Mouse (Mus musculus) limb, embryonic 13.5 days (tissue): ENCODE measurements around the gene Ubr3. TPM values are rescaled to one million over a fixed set of nuclear protein-coding genes. Genes with fewer than 3 reads are reported as not detected.
"Not testable (repeated sequence)": the region's sequence is repeated elsewhere in the genome, so short reads cannot be mapped to it uniquely, and the experiment has no call there.

Experiments
- ATAC-seq: fragments of 200-750 bp; cut with Nextera tagmentation; 2 replicates; pipeline ENCODE4 v1.8.0; 2017; ENCODE audit warnings: low read depth, moderate number of reproducible peaks, moderate TSS enrichment; ENCODE audit not compliant: low FRiP score
- H3K27ac ChIP-seq: fragments of 300-500 bp; sonication (generic); 2 replicates; pipeline ENCODE4 v1.5.1; 2015; ENCODE audit warnings: inconsistent platforms, mild to moderate bottlenecking, moderate library complexity
- H3K27me3 ChIP-seq: fragments of 300-500 bp; sonication (generic); 2 replicates; pipeline ENCODE4 v1.6.1; 2015; ENCODE audit warnings: mild to moderate bottlenecking, inconsistent platforms
- H3K36me3 ChIP-seq: fragments of 300-500 bp; sonication (generic); 2 replicates; pipeline ENCODE4 v1.6.1; 2015; ENCODE audit warnings: inconsistent platforms, mild to moderate bottlenecking, moderate library complexity
- H3K4me1 ChIP-seq: fragments of 300-500 bp; sonication (generic); 2 replicates; pipeline ENCODE4 v1.6.1; 2015; ENCODE audit warnings: inconsistent platforms
- H3K4me2 ChIP-seq: fragments of 300-500 bp; sonication (generic); replicated peaks from 2 replicates; pipeline ENCODE4 v1.6.1; 2015; ENCODE audit warnings: inconsistent platforms, mild to moderate bottlenecking, moderate library complexity
- H3K4me3 ChIP-seq: fragments of 300-500 bp; sonication (generic); 2 replicates; pipeline ENCODE4 v1.5.1; 2015; ENCODE audit warnings: moderate library complexity, mild to moderate bottlenecking, inconsistent platforms
- H3K9ac ChIP-seq: fragments of 300-500 bp; sonication (generic); 2 replicates; pipeline ENCODE4 v1.6.1; 2015; ENCODE audit warnings: mild to moderate bottlenecking, inconsistent platforms
- H3K9me3 ChIP-seq: fragments of 300-500 bp; sonication (generic); 2 replicates; pipeline ENCODE4 v1.6.1; 2016; ENCODE audit warnings: inconsistent platforms
- WGBS: fragments of 180-500 bp; shearing (Covaris S2); methylation state at CpG from one replicate; pipeline ENCODE4 v1.1.7; 2015; 5-methylcytosine and 5-hydroxymethylcytosine counted together
- polyA plus RNA-seq: library from polyadenylated mRNA; unstranded; fragments of >200 nt; fragmentation: Nextera tagmentation; extraction: Ambion mirVana; gene quantifications from 2 replicates; pipeline ENCODE4 v1.2.1, GENCODE M21; 2015

The Ubr3 gene
- polyA plus RNA-seq, 1 experiment from 2014 or later, result 14.6 TPM

DNA sequence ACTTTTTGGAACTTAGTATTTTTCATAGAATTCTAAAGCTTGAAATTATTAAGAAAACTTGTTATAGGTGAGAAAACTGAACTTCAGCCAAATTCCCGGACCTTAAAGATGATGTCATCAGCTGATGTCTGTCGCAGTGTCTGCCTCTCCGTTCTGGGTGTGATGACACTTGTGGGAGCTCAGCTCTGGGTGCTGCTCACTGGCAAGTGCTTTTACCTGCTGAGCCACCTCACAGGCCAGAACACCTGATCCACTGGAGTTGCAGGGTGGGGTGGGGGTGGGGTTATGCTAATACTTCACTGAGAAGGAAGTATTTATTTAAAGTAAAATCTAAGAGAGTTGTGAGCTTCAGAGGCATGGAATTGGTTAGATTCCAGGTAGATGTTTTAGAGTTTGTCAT, 20.3 kb downstream of the Ubr3 start:
- WGBS, result 90% methylated on average over 3 of the region's 3 CpGs
- ATAC-seq, result no peak
- no peaks in the 10 kb centered on the region for H3K4me1 ChIP-seq

DNA sequence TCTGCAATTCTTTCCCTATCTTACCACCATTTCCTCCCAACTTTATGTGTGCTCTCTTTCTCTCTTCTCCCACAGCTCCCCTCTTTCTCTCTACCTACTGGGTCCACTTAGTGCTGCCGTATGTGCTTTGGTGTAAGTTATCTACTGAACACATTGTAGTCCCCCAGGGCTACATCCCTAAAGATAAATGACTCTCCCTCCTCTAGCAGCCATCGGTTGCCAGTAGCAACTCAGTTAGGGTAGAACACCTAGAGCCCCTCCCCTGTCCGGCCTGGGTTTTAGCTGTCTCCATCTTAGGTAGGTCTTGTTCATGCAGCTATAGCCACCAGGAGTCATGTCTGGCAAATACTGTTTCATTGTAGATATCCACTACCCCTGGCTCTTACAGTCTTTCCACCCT, 27.9 kb downstream of the Ubr3 start:
- WGBS, result 90% methylated on average over 3 of the region's 3 CpGs
- peaks cover 47% of the 10 kb centered on the region for H3K36me3 ChIP-seq
- no peak for ATAC-seq
- H3K4me2 ChIP-seq, result no peak overlapping the region
- H3K27ac ChIP-seq, result no peak overlapping the region
- H3K9me3 ChIP-seq, result no peaks in the 10 kb centered on the region
- H3K4me1 ChIP-seq, result no peaks in the 10 kb centered on the region
- no peak overlapping the region for H3K4me3 ChIP-seq
- H3K27me3 ChIP-seq, result no peaks in the 10 kb centered on the region
- H3K9ac ChIP-seq, result no peak overlapping the region

More for the DNA sequence above, 20.3 kb downstream of the Ubr3 start:
- H3K4me3 ChIP-seq, result no peak overlapping the region
- no peaks in the 10 kb centered on the region for H3K27me3 ChIP-seq
- H3K27ac ChIP-seq, result no peak overlapping the region
- H3K4me2 ChIP-seq, result no peak overlapping the region
- H3K9ac ChIP-seq, result no peak overlapping the region
- peaks cover 41% of the 10 kb centered on the region for H3K36me3 ChIP-seq
- H3K9me3 ChIP-seq, result no peaks in the 10 kb centered on the region

DNA sequence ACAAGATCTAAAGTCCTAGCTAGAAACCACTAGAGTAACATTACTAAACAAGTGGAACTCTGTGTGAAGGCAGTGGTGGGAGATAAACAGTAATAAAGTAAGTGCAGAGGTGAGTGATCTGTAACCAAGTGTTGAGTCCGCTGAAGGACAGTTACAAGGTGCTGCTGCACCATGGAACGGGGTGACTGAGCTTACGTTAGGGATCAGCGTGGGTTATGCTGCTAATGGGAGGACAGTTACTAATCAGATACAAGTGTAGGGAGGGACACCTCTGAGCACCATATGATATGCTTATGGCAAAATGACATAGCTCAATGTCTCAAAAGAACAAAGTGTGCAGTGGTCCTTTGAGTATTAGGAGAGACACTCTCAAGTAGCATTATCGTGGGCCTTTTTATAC, 39.3 kb downstream of the Ubr3 start:
- Histone ChIP-seq H3K4me1 (no peaks in the 10 kb centered on the region), H3K4me3 (no peak overlapping the region)

DNA sequence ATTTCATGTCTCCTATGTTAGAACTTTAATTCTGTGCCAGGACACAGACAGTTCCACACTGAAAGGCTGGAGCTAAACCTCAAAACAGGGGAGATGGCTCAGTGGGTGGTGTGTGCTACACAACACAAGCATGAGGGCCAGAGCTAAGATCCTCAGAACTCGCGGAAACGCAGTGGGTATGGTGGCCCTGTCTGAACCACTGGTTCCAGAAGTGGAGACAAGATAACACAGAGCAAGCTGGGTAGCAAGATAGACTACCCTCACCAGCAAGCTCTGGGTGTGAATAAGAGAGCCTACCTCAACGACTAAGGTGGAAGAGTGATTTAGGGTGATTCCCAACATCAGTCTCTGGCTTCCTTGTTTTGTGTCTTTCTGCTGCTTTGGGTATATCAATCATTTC, 42.2 kb downstream of the Ubr3 start:
- Histone ChIP-seq H3K36me3 (peaks cover 32% of the 10 kb centered on the region), H3K27ac (no peak overlapping the region)
- WGBS, result 88% methylated on average over 4 of the region's 4 CpGs

More for the DNA sequence above, 39.3 kb downstream of the Ubr3 start:
- H3K4me2 ChIP-seq, result no peak overlapping the region
- ATAC-seq, result no peak
- no peaks in the 10 kb centered on the region for H3K27me3 ChIP-seq
- WGBS, result 93% methylated on average over 5 of the region's 5 CpGs
- H3K9me3 ChIP-seq, result no peaks in the 10 kb centered on the region
- H3K36me3 ChIP-seq, result peaks cover 31% of the 10 kb centered on the region
- H3K9ac ChIP-seq, result no peak overlapping the region
- H3K27ac ChIP-seq, result no peak overlapping the region

DNA sequence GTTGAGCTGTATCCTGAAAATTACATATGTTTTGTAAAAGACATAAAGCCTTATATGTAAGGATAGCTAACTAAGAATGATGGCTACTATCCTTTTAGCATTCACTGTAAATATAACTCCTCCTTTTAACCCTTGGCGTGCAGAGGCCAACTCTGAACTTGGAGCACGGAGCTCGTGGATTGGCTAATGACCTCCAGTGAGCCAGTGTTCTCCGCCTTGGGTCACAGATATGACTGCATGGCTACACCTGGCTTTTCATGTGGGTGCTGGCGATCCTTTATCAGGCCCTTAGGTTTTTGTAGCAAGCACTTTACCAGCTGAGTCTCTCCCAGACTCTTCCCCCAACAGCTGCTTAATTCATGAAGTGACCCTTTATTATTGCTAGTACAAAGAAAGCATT, 42.6 kb downstream of the Ubr3 start:
- ATAC-seq, result no peak
- 91% methylated on average over 5 of the region's 5 CpGs for WGBS
- H3K4me2 ChIP-seq, result no peak overlapping the region
- H3K27ac ChIP-seq, result no peak overlapping the region
- no peak overlapping the region for H3K9ac ChIP-seq
- no peak overlapping the region for H3K4me3 ChIP-seq
- H3K4me1 ChIP-seq, result no peaks in the 10 kb centered on the region
- H3K9me3 ChIP-seq, result no peaks in the 10 kb centered on the region
- peaks cover 28% of the 10 kb centered on the region for H3K36me3 ChIP-seq
- no peaks in the 10 kb centered on the region for H3K27me3 ChIP-seq

More for the DNA sequence above, 42.2 kb downstream of the Ubr3 start:
- Histone ChIP-seq H3K9ac (no peak overlapping the region), H3K4me1 (no peaks in the 10 kb centered on the region), H3K4me3 (no peak overlapping the region), H3K9me3 (no peaks in the 10 kb centered on the region), H3K4me2 (no peak overlapping the region), H3K27me3 (no peaks in the 10 kb centered on the region)
- ATAC-seq, result no peak

DNA sequence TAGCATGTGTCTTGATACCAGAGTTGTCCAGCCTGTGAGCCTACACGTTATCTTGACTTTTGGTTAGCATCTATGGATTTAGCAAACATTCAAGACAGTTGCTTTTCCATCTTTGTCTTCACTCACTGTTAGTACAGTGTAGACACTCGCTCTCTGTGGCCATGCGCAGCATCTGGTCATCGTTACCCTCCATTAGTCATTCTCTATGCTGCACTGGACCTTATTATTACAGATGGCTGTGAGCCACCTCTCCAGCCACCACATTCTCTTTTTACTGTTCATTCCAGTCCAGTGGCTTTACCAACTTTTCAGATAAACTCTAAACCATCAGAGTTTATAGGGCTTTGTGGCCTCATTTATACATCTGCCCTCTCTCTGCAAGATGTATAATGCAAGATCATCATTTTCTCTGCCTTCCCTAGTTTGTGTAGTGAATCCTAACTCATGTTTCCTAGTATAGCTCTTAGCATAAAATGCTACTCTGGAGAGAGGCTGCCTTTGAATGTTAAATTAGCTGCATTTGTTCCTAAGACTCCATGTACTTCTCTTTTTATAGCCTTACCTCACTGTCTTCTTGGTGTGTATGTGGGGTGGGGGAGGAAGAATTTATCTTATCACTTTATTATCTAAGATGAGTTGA, 44.5 kb downstream of the Ubr3 start:
- Histone ChIP-seq H3K9ac (no peak overlapping the region), H3K27me3 (no peaks in the 10 kb centered on the region), H3K4me1 (no peaks in the 10 kb centered on the region), H3K36me3 (peaks cover 27% of the 10 kb centered on the region), H3K4me2 (no peak overlapping the region), H3K9me3 (no peaks in the 10 kb centered on the region), H3K27ac (no peak overlapping the region), H3K4me3 (no peak overlapping the region)
- ATAC-seq, result no peak
- WGBS, result 64% methylated on average over 4 of the region's 4 CpGs

DNA sequence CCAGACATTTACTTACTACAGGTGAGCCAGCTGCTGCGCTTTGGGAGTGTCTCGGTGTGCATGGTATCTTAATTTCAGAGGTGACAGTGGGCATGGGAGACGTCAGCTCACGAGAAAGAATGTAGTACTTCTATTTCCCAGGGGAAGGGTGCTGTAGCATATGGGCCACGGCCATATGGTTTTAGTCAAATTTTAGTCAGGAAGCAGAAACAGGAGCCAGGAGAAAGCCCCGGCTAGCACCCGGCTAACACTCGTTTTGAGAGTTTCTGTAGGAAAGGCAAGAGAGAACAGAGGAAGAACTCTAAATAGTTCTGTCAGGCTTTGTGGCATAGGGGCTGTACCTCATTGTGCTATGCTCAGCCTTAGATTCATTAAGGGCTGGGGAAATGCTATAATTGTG, 55.8 kb downstream of the Ubr3 start:
- H3K27me3 ChIP-seq, result no peaks in the 10 kb centered on the region
- H3K4me3 ChIP-seq, result no peak overlapping the region
- H3K9me3 ChIP-seq, result no peaks in the 10 kb centered on the region
- H3K27ac ChIP-seq, result no peak overlapping the region
- no peak for ATAC-seq
- no peak overlapping the region for H3K9ac ChIP-seq
- peaks cover 51% of the 10 kb centered on the region for H3K36me3 ChIP-seq
- H3K4me1 ChIP-seq, result no peaks in the 10 kb centered on the region
- 38% methylated on average over 8 of the region's 8 CpGs for WGBS
- no peak overlapping the region for H3K4me2 ChIP-seq

DNA sequence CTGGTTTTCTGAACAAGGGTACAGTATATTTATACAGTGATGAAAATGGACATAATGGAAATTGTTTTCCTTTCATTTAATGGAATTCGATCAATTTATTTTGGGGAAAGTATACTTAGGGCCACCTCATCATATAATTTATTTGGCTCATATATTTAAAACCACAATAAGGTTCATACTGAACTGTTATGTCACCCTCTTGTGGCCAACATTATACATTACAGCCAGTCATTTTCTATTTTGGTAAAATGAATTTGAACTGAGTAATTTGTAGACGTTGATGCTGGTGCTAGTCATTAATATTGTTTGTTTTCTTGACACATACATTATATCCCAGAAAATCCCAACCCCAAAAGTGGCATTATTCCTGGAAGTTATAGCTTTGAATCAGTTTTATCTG, 58.6 kb downstream of the Ubr3 start:
- no peaks in the 10 kb centered on the region for H3K27me3 ChIP-seq
- H3K27ac ChIP-seq, result no peak overlapping the region
- H3K9ac ChIP-seq, result no peak overlapping the region
- no peaks in the 10 kb centered on the region for H3K9me3 ChIP-seq
- no peak overlapping the region for H3K4me2 ChIP-seq
- H3K36me3 ChIP-seq, result peaks cover 34% of the 10 kb centered on the region
- no peaks in the 10 kb centered on the region for H3K4me1 ChIP-seq
- ATAC-seq, result no peak
- no peak overlapping the region for H3K4me3 ChIP-seq
- WGBS, result 50% methylated on average over 2 of the region's 2 CpGs

DNA sequence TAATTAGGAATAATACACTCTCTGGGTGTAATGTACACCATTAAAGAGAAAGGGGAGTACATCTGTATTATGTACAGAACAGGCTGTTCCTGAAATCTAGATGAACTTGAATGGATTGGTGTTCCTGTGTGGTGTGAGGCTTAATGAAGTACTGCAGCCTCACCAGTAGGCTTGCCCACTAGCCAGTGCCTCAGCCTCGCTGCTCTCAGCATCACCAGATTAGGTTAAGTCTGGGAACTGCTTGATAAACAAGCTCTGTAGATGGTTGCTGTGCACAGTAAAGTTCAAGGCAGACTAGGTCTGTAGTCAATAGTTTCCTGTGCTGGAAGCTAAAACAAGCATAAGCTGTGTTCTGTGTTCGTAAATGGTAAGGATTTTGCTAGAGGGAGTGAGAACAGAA, 60.6 kb downstream of the Ubr3 start:
- Histone ChIP-seq H3K4me3 (no peak overlapping the region), H3K9me3 (no peaks in the 10 kb centered on the region), H3K36me3 (peaks cover 45% of the 10 kb centered on the region), H3K27me3 (no peaks in the 10 kb centered on the region), H3K4me1 (no peaks in the 10 kb centered on the region), H3K9ac (no peak overlapping the region), H3K4me2 (no peak overlapping the region), H3K27ac (no peak overlapping the region)
- no peak for ATAC-seq
- 90% methylated on average over 2 of the region's 2 CpGs for WGBS

DNA sequence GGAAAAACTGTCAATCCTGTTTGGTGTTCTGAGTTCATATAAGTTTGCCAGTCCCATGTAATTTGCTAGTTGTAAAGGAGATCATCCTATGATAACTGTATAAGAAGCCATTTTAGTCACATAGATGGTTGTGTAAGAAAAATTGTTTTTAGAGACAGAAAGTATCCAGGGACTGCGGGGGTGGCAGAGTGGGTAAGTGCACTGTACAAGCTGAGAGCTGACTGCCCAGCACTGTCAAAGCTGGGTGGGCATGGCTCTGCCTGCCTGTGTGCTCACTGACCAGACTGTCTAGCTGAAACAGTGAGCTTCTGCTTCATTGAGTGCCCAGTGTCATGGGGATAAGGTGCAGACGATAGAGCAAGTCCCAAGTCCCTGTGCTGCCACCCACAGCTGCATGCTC, 77.8 kb downstream of the Ubr3 start:
- Histone ChIP-seq H3K4me1 (no peaks in the 10 kb centered on the region), H3K4me2 (no peak overlapping the region), H3K4me3 (no peak overlapping the region), H3K36me3 (peaks cover 45% of the 10 kb centered on the region), H3K27ac (no peak overlapping the region), H3K27me3 (no peaks in the 10 kb centered on the region), H3K9me3 (no peaks in the 10 kb centered on the region), H3K9ac (no peak overlapping the region)
- WGBS, result 98% methylated on average over 2 of the region's 2 CpGs
- ATAC-seq, result no peak

DNA sequence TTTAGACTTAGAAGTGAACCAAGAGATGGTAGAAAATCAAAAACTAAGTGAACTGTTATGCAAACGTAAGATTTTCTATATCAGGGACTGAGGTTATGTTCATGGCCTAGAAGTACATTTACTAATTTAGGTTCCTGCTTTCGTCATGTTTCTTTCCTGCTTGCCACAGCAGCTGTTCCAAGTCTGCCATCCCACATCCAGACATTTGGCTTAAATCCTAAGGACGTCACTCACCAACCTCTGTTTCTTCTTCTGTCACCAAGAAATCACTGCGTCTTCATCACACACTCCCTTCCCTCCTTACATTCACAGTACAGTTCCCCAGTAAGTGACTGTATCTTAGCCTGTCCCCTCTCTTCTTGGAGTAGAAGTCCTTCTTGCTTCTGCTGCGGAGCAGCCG, 92.2 kb downstream of the Ubr3 start:
- H3K36me3 ChIP-seq, result peaks cover 46% of the 10 kb centered on the region
- H3K27ac ChIP-seq, result no peak overlapping the region
- H3K4me3 ChIP-seq, result no peak overlapping the region
- no peaks in the 10 kb centered on the region for H3K9me3 ChIP-seq
- ATAC-seq, result no peak
- no peaks in the 10 kb centered on the region for H3K27me3 ChIP-seq
- H3K4me1 ChIP-seq, result no peaks in the 10 kb centered on the region
- no peak overlapping the region for H3K9ac ChIP-seq
- WGBS, result 92% methylated on average over 6 of the region's 6 CpGs
- no peak overlapping the region for H3K4me2 ChIP-seq

DNA sequence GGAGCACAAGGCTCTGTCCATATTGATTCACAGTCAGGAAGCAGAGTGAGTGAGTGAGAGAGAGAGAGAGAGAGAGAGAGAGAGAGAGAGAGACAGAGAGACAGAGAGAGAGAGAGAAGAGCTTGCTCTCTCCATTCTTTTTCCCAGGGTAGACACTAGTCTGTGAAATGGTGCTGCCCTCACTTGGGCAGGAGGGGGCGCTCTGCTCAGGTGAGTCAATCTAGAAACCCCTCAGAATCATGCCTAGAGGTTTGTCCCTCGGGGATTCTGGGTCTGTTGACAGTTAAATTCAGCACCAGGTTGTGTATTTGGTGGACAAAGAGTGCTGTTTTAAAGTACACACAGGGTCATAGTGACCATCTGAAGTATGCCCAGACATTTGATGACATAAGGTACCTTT, 93.6 kb downstream of the Ubr3 start:
- H3K27ac ChIP-seq, result no peak overlapping the region
- 64% methylated on average over 2 of the region's 2 CpGs for WGBS
- no peak overlapping the region for H3K4me2 ChIP-seq

DNA sequence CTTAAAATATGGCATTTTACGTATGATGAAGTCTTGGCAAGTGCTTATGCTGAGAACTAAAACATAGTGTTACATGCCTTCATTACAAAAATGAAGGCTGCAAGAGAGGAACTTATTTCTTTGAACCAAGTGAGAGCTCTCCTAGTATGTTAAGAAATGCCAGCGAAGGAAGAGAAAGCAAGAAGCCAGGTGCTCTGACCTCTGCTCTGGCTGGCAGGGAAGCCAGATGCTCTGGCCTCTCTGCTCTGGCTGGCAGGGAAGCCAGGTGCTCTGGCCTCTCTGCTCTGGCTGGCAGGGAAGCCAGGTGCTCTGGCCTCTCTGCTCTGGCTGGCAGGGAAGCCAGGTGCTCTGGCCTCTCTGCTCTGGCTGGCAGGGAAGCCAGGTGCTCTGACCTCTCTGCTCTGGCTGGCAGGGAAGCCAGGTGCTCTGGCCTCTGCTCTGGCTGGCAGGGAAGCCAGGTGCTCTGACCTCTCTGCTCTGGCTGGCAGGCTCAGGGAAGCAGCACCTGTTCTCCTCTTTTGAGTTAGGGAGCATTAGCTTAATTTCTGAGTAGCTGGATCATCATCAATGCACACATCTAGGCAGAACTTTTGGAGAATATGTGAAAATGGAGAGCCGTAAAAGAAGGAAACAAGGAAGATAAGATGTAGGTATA, 97.2 kb downstream of the Ubr3 start:
- H3K4me1 ChIP-seq, H3K27me3 ChIP-seq, H3K4me3 ChIP-seq, H3K9ac ChIP-seq, ATAC-seq, H3K27ac ChIP-seq, H3K9me3 ChIP-seq, H3K4me2 ChIP-seq: not testable (repeated sequence)
- 81% methylated on average over 3 of the region's 3 CpGs for WGBS
- peaks cover 64% of the 10 kb centered on the region for H3K36me3 ChIP-seq

More for the DNA sequence above, 93.6 kb downstream of the Ubr3 start:
- Histone ChIP-seq H3K4me3 (no peak overlapping the region), H3K27me3 (no peaks in the 10 kb centered on the region), H3K9ac (no peak overlapping the region), H3K9me3 (no peaks in the 10 kb centered on the region), H3K4me1 (no peaks in the 10 kb centered on the region), H3K36me3 (peaks cover 48% of the 10 kb centered on the region)
- ATAC-seq, result no peak
